Mouse (Mus musculus) thymus, postnatal 25 days (tissue): ENCODE data around the gene Cldn34c2.
A peak's percentile ranks its signal among the peaks of the same experiment; 100 is the strongest.
"Not testable (repeated sequence)": the region's sequence is repeated elsewhere in the genome, so short reads cannot be mapped to it uniquely, and the experiment has no call there.

Experiments
- DNase-seq: peaks from one replicate; pipeline ENCODE4 v3.0.0; 2022

The Cldn34c2 gene

DNA sequence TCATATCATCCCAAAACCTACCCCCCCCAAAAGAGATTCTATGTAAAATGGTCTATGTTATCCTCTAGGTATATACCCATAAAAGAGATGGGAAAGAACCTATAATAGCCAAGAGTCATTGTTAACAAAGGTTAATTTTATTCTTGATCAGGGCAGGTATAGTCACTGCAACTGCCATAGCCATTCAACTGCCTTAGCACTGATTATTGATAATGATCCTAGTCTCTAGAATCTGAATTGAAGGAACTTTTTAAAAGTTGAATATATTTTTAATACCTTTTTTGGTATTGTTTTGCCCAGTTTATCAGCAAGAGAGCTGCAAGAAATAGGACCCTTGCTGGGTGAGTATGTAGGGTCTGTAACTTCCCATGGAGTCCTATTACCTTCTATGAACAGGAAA is at the start of gene Cldn34c2:
Cldn34c2 (plus strand) TSS at position 301 of the 400 bp plus-strand sequence.
- DNase-seq: not testable (repeated sequence)

DNA sequence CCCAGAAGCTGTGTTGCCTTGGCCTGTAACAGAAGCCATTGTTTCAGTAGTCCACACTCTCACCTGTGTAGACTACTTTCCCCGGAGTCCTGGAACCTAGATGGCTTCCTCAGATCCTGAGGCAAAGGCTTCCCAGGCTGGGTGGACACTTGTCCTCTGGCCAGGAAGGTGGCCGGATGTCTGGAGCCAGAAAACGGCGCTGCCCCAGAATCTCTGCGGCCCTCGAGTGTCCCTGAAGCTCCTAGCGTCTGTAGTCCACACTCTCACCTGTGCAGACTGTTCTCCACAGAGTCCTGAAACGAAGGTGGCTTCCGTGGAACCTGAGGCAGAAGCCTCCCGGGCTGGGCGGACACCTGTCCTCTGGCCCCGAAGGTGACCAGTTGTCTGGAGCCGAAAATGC is 30.1 kb upstream of the Cldn34c2 start:
- not testable (repeated sequence) for DNase-seq

DNA sequence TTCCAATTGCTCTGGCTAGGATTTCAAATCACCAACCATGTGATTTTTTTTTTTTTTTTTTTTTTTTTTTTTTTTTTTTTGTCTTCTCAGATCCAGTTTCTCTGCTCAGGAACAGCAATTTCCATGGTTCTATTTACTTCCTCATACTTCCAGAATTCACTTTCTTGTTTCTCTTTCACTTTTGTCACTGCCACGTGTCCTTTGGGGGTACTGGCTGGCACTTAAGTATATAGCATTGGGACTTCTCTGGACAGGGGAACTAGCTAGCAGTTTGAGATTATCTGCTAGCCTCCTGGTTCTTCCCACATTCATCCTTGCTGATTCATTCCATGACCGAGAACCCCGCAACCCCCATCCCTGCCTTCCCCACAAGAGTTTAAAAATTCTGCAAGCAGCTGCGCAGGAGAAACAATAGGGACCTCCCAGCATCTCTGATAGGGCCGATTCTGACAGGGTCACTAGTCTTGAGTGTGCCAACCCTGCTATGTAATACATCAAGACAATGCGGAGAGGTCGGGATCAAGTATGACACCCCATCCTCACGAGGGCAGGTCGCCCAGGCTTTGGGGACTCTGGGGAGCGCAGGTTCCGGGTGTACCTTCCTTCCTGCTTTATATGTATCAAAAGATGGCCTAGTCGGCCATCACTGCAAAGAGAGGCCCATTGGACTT is 30.8 kb downstream of the Cldn34c2 start:
- peak; percentile 13 for DNase-seq
